Mouse (Mus musculus): ENCODE measurements around the gene Mettl8. TPM values are rescaled to one million over a fixed set of nuclear protein-coding genes. Genes with fewer than 3 reads are reported as not detected.

The Mettl8 gene
- polyA plus RNA-seq, 1 experiment: 13.2 TPM

- no peak for DNase-seq (ENCODE audit: low read depth)
- no peak for TF ChIP-seq CTCF (IDR thresholded peaks at IDR 0.05; ENCODE audit: borderline replicate concordance, extremely low read depth, insufficient read depth, insufficient read length)
- no peak for TF ChIP-seq POLR2A (IDR thresholded peaks at IDR 0.05; ENCODE audit: borderline replicate concordance, extremely low read depth, insufficient read depth, insufficient read length, poor library complexity, severe bottlenecking)
Measured at GRCm38 (mm10) chr2:71033014-71033413, 22.4 kb downstream of the Mettl8 start.

- TF ChIP-seq CTCF (IDR thresholded peaks at IDR 0.05; ENCODE audit: borderline replicate concordance, extremely low read depth, insufficient read depth, insufficient read length) (no peak), POLR2A (IDR thresholded peaks at IDR 0.05; ENCODE audit: borderline replicate concordance, extremely low read depth, insufficient read depth, insufficient read length, poor library complexity, severe bottlenecking) (no peak)
- DNase-seq (ENCODE audit: low read depth): peak; percentile 72
Measured at GRCm38 (mm10) chr2:71031973-71032794, 23.2 kb downstream of the Mettl8 start.

GRCm38 (mm10) chr2:71030663-71031062 is 24.7 kb downstream of the Mettl8 start:
- no peak for DNase-seq (ENCODE audit: low read depth)
- TF ChIP-seq CTCF (IDR thresholded peaks at IDR 0.05; ENCODE audit: borderline replicate concordance, extremely low read depth, insufficient read depth, insufficient read length) (no peak), POLR2A (IDR thresholded peaks at IDR 0.05; ENCODE audit: borderline replicate concordance, extremely low read depth, insufficient read depth, insufficient read length, poor library complexity, severe bottlenecking) (no peak)

- no peak for DNase-seq (ENCODE audit: low read depth)
- no peak for TF ChIP-seq POLR2A (IDR thresholded peaks at IDR 0.05; ENCODE audit: borderline replicate concordance, extremely low read depth, insufficient read depth, insufficient read length, poor library complexity, severe bottlenecking)
- no peak for TF ChIP-seq CTCF (IDR thresholded peaks at IDR 0.05; ENCODE audit: borderline replicate concordance, extremely low read depth, insufficient read depth, insufficient read length)
Measured at GRCm38 (mm10) chr2:71027631-71028030, 27.8 kb downstream of the Mettl8 start.

- peak; percentile 70 for DNase-seq (ENCODE audit: low read depth)
- TF ChIP-seq POLR2A (IDR thresholded peaks at IDR 0.05; ENCODE audit: borderline replicate concordance, extremely low read depth, insufficient read depth, insufficient read length, poor library complexity, severe bottlenecking) (no peak), CTCF (IDR thresholded peaks at IDR 0.05; ENCODE audit: borderline replicate concordance, extremely low read depth, insufficient read depth, insufficient read length) (peak; percentile 19; the same call in 1 of the 2 replicates)
Measured at GRCm38 (mm10) chr2:71026787-71027186, 28.6 kb downstream of the Mettl8 start.

GRCm38 (mm10) chr2:71025576-71026315 is 29.6 kb downstream of the Mettl8 start:
- TF ChIP-seq POLR2A (IDR thresholded peaks at IDR 0.05; ENCODE audit: borderline replicate concordance, extremely low read depth, insufficient read depth, insufficient read length, poor library complexity, severe bottlenecking) (no peak), CTCF (IDR thresholded peaks at IDR 0.05; ENCODE audit: borderline replicate concordance, extremely low read depth, insufficient read depth, insufficient read length) (no peak)

GRCm38 (mm10) chr2:71023986-71024385 is 31.4 kb downstream of the Mettl8 start:
- no peak for DNase-seq (ENCODE audit: low read depth)
- TF ChIP-seq CTCF (IDR thresholded peaks at IDR 0.05; ENCODE audit: borderline replicate concordance, extremely low read depth, insufficient read depth, insufficient read length) (no peak), POLR2A (IDR thresholded peaks at IDR 0.05; ENCODE audit: borderline replicate concordance, extremely low read depth, insufficient read depth, insufficient read length, poor library complexity, severe bottlenecking) (no peak)

More at GRCm38 (mm10) chr2:71025576-71026315, 29.6 kb downstream of the Mettl8 start:
- DNase-seq (ENCODE audit: low read depth): no peak

GRCm38 (mm10) chr2:71022991-71023390 is 32.4 kb downstream of the Mettl8 start:
- no peak for TF ChIP-seq CTCF (IDR thresholded peaks at IDR 0.05; ENCODE audit: borderline replicate concordance, extremely low read depth, insufficient read depth, insufficient read length)
- no peak for TF ChIP-seq POLR2A (IDR thresholded peaks at IDR 0.05; ENCODE audit: borderline replicate concordance, extremely low read depth, insufficient read depth, insufficient read length, poor library complexity, severe bottlenecking)
- no peak for DNase-seq (ENCODE audit: low read depth)

- DNase-seq (ENCODE audit: low read depth): peak; percentile 20
- no peak for TF ChIP-seq POLR2A (IDR thresholded peaks at IDR 0.05; ENCODE audit: borderline replicate concordance, extremely low read depth, insufficient read depth, insufficient read length, poor library complexity, severe bottlenecking)
- TF ChIP-seq CTCF (IDR thresholded peaks at IDR 0.05; ENCODE audit: borderline replicate concordance, extremely low read depth, insufficient read depth, insufficient read length): no peak
Measured at GRCm38 (mm10) chr2:71020674-71021073, 34.7 kb downstream of the Mettl8 start.

GRCm38 (mm10) chr2:71019704-71020375 is 35.5 kb downstream of the Mettl8 start:
- TF ChIP-seq CTCF (IDR thresholded peaks at IDR 0.05; ENCODE audit: borderline replicate concordance, extremely low read depth, insufficient read depth, insufficient read length) (no peak), POLR2A (IDR thresholded peaks at IDR 0.05; ENCODE audit: borderline replicate concordance, extremely low read depth, insufficient read depth, insufficient read length, poor library complexity, severe bottlenecking) (no peak)
- peak; percentile 44 for DNase-seq (ENCODE audit: low read depth)

GRCm38 (mm10) chr2:71019277-71019676 is 36.1 kb downstream of the Mettl8 start:
- TF ChIP-seq POLR2A (IDR thresholded peaks at IDR 0.05; ENCODE audit: borderline replicate concordance, extremely low read depth, insufficient read depth, insufficient read length, poor library complexity, severe bottlenecking) (no peak), CTCF (IDR thresholded peaks at IDR 0.05; ENCODE audit: borderline replicate concordance, extremely low read depth, insufficient read depth, insufficient read length) (no peak)
- peak; percentile 85 for DNase-seq (ENCODE audit: low read depth)
